Mouse (Mus musculus) ES-CJ7 (cell line): ENCODE measurements around the gene Cybrd1.

Source experiments
- DNase-seq: peaks from one replicate; pipeline ENCODE4 v3.0.0; 2011; ENCODE audit warnings: low read depth, low spot score

Gene Cybrd1

GRCm38 (mm10) chr2:71117797-71118708, at the start of gene Cybrd1:
TSS of gene Cybrd1 (plus strand) at chr2:71117923.
- peak; percentile 20 for DNase-seq

GRCm38 (mm10) chr2:71071601-71072000, 46.1 kb upstream of the Cybrd1 start:
- DNase-seq, result no peak

GRCm38 (mm10) chr2:71073330-71073729, 44.4 kb upstream of the Cybrd1 start:
- DNase-seq, result no peak

- DNase-seq, result no peak
Observed at GRCm38 (mm10) chr2:71073828-71074227, 43.9 kb upstream of the Cybrd1 start.

GRCm38 (mm10) chr2:71082416-71082815, 35.3 kb upstream of the Cybrd1 start:
- no peak for DNase-seq

- no peak for DNase-seq
Observed at GRCm38 (mm10) chr2:71083454-71084193, 34.1 kb upstream of the Cybrd1 start.

GRCm38 (mm10) chr2:71089766-71090165, 28.0 kb upstream of the Cybrd1 start:
- DNase-seq, result no peak

- no peak for DNase-seq
Observed at GRCm38 (mm10) chr2:71090660-71091445, 26.9 kb upstream of the Cybrd1 start.

- DNase-seq, result no peak
Observed at GRCm38 (mm10) chr2:71096170-71096569, 21.6 kb upstream of the Cybrd1 start.

GRCm38 (mm10) chr2:71102621-71103291, 15.0 kb upstream of the Cybrd1 start:
- DNase-seq, result no peak

- DNase-seq, result no peak
Observed at GRCm38 (mm10) chr2:71103292-71103680, 14.4 kb upstream of the Cybrd1 start.

GRCm38 (mm10) chr2:71104696-71105095, 13.0 kb upstream of the Cybrd1 start:
- peak; percentile 21 for DNase-seq

GRCm38 (mm10) chr2:71105469-71106215, 12.1 kb upstream of the Cybrd1 start:
- DNase-seq, result no peak

GRCm38 (mm10) chr2:71107225-71107624, 10.5 kb upstream of the Cybrd1 start:
- DNase-seq, result no peak

GRCm38 (mm10) chr2:71108541-71108940, 9.2 kb upstream of the Cybrd1 start:
- no peak for DNase-seq

GRCm38 (mm10) chr2:71113489-71114171, 4.1 kb upstream of the Cybrd1 start:
- DNase-seq, result no peak

GRCm38 (mm10) chr2:71116151-71116550, 1.6 kb upstream of the Cybrd1 start:
- DNase-seq, result peak; percentile 53

GRCm38 (mm10) chr2:71120844-71121243, 3.1 kb downstream of the Cybrd1 start:
- DNase-seq, result no peak

- DNase-seq, result no peak
Observed at GRCm38 (mm10) chr2:71121406-71121805, 3.7 kb downstream of the Cybrd1 start.
